Mouse (Mus musculus): ENCODE results near the gene P2ry14. TPM values are rescaled to one million over a fixed set of nuclear protein-coding genes. Genes with fewer than 3 reads are reported as not detected.
"Not testable (repeated sequence)": the region's sequence is repeated elsewhere in the genome, so short reads cannot be mapped to it uniquely, and the experiment has no call there.

Gene P2ry14
- total RNA-seq, 1 experiment from 2014 or later = 17.6 TPM

GRCm38 (mm10) chr3:59107439-59107838 is 46.0 kb downstream of the P2ry14 start:
- no peak for DNase-seq

GRCm38 (mm10) chr3:59104462-59104861 is 49.0 kb downstream of the P2ry14 start:
- peak; percentile 37 for DNase-seq

GRCm38 (mm10) chr3:59102146-59102545 is 51.3 kb downstream of the P2ry14 start:
- no peak for DNase-seq

GRCm38 (mm10) chr3:59101218-59101986 is 52.0 kb downstream of the P2ry14 start, which contains the start of gene Gpr171:
Gene Gpr171 (minus strand): TSS chr3:59101821.
- no peak for DNase-seq

GRCm38 (mm10) chr3:59098540-59098939 is 54.9 kb downstream of the P2ry14 start:
- DNase-seq = no peak

- peak; percentile 15 for DNase-seq
Observed at GRCm38 (mm10) chr3:59097421-59097820, 56.0 kb downstream of the P2ry14 start.

GRCm38 (mm10) chr3:59092702-59093101 is 60.7 kb downstream of the P2ry14 start:
- peak; percentile 35 for DNase-seq

- peak; percentile 16 for DNase-seq
Observed at GRCm38 (mm10) chr3:59080919-59081318, 72.5 kb downstream of the P2ry14 start.

- DNase-seq = no peak
Observed at GRCm38 (mm10) chr3:59080293-59080916, 73.0 kb downstream of the P2ry14 start.

- peak; percentile 78 for DNase-seq
Observed at GRCm38 (mm10) chr3:59079327-59079726, 74.1 kb downstream of the P2ry14 start.

- peak; percentile 40 for DNase-seq
Observed at GRCm38 (mm10) chr3:59078585-59078984, 74.8 kb downstream of the P2ry14 start.

GRCm38 (mm10) chr3:59077278-59077677 is 76.1 kb downstream of the P2ry14 start:
- DNase-seq = no peak

- not testable (repeated sequence) for DNase-seq
Observed at GRCm38 (mm10) chr3:59069071-59069470, 84.3 kb downstream of the P2ry14 start.

- no peak for DNase-seq
Observed at GRCm38 (mm10) chr3:59066558-59067294, 86.7 kb downstream of the P2ry14 start.

GRCm38 (mm10) chr3:59065937-59066336 is 87.5 kb downstream of the P2ry14 start:
- DNase-seq = no peak

Other genes starting within 250 kb of the P2ry14 start
- gene Med12l, start 147.8 kb downstream of the P2ry14 start, total RNA-seq (2021) = 12.1 and 14.4 TPM in 2 replicates
- 0.59 and 2.6 TPM in 2 replicates for gene Gpr171, start 51.8 kb downstream of the P2ry14 start, total RNA-seq (2021)
- not detected in 2 replicates for gene Gpr87, start 41.5 kb upstream of the P2ry14 start, total RNA-seq (2021)
- 0.82 and 3.3 TPM in 2 replicates for gene P2ry13, start 57.3 kb upstream of the P2ry14 start, total RNA-seq (2021)
- 3.9 and 4.0 TPM in 2 replicates for gene P2ry12, start 109.3 kb upstream of the P2ry14 start, total RNA-seq (2021)
- gene Igsf10, start 190.8 kb upstream of the P2ry14 start, total RNA-seq (2021) = 5.4 and 7.5 TPM in 2 replicates

Measured in adrenal gland, postnatal 14 days (tissue).